Mouse (Mus musculus) urinary bladder, adult 2 months (tissue): Measurements from ENCODE around the gene Ror2. TPM values are rescaled to one million over a fixed set of nuclear protein-coding genes. Genes with fewer than 3 reads are reported as not detected.
A peak's percentile ranks its signal among the peaks of the same experiment; 100 is the strongest.

Experiments used
- DNase-seq: peaks from one replicate; pipeline ENCODE4 v3.0.0; 2022; ENCODE audit warnings: low spot score
- polyA plus RNA-seq: library from polyadenylated mRNA; depleted of rRNA; stranded (reverse); fragments of >200 nt; gene quantifications from 2 replicates; pipeline ENCODE4 v1.2.3, GENCODE M21; 2012

Ror2 gene
- polyA plus RNA-seq, 1 experiment = 8.6 TPM

DNA sequence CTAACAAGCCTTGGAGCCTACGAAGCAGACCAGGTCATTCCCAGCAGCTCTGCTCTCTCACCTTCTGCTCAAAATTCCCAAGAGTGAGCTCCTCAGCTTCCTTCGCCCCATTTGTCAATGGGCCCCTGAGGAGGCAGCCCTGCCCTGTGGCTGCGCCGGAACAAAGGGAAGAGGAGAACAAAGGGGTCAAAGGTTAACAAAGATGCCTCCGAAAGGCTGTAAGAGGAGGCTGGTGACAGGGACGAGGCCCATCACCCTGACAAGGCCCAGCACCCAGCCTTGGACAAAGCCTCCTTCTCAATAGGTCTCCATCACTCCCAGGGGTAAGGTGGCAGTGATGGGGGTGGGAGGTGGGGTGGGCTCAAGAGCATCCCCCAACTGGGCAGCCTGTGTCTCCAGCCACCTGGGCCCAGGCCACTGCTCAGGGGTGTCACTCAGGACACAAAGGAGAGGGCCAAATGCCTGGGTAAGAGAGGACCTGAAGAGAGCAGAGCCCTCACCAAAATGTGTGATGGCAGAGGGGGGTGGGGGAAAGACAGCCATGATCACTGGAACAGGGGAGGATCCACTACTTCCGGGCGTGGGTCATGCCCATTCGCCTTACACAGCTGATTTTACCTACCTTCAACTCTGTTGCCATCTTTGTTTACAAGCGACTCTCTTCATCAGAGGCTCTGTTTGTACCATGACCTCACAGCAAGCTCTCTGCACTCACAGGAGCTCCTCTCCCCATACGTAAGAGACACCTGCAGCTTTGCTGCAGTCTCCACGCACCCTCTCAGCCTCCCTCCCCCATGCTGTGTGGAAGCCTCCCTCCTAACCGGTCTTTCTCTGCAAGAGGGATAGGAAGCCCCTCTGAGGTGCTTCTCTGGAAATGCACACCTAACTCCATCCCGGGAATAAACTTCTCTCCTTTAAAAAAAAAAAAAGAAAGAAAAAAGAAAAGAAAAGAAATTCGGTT, 51.8 kb downstream of the Ror2 start:
- DNase-seq = no peak

DNA sequence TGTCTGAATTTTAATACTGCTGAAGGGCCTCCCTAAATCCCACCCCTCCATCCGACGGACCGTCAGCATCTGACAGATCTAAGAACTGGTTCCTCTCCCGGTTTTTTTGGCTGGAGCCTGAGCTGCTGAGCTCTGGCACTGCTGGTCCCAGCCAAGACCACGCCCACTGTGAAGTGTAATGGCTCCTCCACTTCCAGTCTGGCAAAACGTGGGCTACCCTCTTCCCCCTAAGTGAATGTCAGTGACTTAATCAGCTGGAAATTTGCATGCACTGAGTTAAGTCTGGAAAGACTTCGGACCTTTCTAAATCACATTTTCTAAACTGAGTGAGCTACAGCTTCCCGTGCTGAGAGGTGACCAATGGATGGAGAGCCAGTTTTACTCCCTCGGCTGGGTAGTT, 52.5 kb downstream of the Ror2 start:
- DNase-seq = no peak

DNA sequence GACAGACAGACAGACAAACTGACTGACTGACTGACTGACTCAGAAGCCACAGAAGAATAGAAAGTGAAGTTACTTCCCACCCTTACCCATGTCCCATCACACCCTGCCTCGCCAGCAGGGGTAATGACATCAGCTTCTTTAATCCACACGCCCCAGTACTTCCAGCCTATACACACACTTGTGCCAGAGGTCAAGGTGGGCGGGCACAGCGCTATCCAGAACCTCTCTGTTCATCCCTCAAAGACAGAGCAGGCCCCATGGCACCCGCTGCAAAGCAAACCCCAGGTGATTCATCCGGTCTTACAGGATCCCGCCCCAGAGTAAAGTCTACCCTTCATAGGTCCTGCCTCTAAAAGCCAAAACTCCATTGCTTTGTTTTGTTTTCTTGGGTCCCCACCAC, 53.5 kb downstream of the Ror2 start:
- no peak for DNase-seq

DNA sequence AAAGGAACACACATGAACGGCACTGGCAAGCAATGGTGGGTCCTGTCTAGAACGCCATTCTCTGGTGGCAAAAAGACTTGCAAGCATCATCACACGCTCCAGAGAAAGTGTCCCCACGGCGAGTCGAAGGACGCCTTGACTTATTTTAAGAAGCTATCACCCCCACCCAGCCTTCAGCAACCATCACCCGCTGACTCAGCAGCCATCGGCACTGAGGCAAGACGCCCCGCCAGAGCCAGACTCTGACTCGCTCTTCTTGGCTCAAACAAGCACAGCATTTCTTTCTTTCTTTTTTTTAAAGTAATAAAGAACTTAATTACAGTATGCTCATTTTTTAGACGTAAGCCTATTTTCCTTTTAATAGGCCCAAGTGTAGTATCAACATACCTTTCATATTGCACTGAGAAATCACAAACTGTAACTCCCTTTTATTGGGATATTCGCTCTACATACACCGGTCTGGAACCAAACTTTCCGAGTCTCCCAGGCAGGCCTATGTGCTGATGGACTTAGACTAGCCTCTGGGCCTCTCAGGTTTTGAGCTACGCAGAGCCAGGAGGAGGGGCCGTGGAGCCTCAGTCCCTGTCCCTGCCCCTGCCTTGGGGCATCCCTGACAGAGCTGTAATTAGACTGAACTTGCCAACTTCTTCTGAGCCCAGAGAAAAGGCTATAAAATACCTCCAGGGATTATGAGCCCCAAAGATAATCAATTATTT, 55.3 kb downstream of the Ror2 start:
- DNase-seq = no peak

DNA sequence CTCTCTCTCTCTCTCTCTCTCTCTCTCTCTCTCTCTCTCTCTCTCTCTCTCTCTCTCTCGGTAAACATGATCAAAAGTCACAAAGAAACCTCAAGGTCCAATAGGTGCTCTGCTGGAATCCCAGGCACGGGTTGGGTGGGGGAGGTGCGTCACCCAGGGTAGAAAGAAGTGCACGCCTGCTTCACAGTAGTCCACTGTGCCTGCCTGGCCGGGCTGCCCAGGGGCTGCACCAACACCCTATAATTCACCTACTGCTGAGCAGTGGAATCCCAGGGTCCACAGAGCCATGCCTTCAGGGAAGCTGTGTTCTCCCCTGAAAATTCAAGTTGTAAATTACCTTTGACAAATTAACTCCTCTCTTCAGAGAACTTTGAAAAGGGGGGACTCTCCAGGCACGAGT, 58.9 kb downstream of the Ror2 start:
- no peak for DNase-seq

DNA sequence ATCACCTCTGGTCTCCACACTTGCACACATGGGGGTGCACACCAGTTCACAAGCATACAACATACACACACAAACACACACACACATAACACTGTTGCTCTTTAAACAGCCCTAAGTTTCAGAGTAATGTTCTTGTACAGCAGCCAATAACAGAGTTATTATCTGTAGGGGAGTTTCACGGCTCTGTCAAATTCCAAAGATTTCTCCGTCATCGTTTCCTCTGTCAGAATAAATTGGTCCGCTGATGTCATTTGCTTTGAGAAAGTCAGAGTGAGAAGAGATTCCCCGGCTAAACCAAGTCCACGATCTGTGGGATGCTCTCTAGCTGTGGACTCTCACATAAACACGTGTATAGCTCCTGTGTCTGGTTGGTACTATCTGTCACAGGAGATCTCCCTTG, 59.5 kb downstream of the Ror2 start:
- DNase-seq = no peak

DNA sequence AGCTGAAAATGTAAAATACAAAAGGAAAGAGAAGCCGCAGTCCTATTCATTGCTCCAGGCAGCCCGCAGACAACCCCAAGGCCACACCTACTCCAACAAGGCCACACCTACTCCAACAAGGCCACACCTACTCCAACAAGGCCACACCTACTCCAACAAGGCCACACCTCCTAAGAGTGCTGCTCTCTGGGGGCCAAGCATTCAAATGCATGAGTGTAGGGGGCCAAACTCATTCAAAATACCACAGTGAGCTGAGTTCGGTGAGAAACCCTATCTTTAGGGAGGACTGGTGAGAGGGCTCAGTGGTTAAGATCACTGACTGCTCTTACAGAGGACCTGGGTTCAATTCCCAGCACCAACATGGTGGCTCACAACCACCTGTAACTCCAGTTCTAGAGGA, 60.0 kb downstream of the Ror2 start:
- DNase-seq = no peak

DNA sequence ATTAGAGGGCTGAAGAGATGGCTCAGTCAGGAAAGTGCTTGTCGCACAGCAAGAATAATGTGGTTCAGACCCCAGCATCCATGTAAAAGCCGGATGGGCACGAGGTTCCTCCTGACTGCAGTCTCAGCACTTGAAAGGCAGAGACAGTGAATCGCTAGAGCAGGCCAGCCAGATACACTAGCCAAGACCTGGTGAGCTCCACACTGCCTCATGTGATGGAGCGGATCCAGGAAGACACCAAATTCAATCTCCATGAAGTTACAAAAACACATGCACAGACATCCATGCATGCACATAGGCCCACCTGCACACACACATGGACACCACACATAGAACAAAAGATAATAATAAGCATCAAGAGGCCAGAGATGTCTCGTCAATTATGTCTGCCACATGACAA, 64.7 kb downstream of the Ror2 start:
- no peak for DNase-seq

DNA sequence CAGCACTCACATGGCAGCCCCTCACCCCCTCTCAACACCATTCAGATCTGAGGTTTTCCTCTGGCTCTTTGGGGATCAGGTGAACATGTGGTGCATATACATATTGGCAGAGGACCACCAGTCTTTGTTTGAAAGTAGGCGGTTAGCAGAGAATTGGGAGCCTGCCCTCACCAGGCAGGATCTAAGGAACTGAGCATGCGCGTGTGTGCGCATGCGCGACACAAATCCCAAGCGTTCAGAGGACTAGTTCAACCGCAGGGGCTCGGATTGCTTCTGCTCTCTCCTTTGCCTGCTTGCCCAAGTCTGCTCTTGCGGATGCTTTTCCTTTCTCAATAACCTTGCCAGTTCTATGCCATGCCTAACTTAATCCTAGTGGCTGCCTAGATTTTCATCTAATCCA, 66.0 kb downstream of the Ror2 start:
- DNase-seq = no peak

DNA sequence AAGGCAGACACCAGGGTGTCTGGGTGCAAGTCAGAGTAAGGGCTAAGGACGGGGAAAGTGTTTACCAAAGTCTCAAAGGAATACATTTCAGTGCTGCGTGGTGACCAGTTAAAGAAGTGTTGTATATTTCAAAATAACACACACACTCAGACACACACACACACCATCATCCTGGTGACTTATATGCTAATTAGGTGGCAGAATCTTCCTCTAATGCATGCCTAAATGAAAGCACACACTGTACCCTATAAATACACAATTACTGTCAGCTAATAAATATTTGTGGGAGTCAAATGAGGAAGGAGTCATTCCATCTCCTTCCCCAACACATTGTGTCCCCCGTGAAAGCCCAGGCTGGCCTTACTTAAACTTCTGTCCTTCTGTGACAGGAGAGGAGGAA, 66.5 kb downstream of the Ror2 start:
- DNase-seq = no peak

DNA sequence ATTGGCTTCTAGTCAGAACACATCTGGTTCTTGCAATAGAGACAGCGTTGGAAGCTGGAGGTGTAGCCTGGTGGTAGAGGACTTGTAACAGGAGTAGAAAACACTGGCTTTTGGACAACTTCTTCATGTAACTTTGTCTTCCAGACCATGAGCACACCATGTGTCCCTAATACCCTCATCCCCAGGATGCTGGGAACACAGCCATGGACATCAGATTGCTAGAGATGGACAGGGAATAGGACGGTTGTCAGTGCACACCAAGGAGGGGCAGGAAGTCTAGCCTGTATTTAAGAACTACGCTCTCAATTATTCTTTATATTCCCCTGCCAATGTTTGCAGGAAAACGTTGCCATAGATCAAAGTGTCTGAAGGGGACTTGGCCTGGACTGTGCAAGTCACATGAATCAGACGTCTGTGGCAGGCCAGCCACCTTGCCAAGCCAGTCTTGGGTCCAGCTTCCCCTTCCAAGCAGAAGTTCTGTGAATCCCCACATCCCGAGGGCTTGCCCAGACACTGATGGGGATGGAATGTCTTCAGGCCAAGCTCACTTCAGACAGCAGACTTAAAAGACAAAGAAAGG, 68.4 kb downstream of the Ror2 start:
- DNase-seq = no peak

DNA sequence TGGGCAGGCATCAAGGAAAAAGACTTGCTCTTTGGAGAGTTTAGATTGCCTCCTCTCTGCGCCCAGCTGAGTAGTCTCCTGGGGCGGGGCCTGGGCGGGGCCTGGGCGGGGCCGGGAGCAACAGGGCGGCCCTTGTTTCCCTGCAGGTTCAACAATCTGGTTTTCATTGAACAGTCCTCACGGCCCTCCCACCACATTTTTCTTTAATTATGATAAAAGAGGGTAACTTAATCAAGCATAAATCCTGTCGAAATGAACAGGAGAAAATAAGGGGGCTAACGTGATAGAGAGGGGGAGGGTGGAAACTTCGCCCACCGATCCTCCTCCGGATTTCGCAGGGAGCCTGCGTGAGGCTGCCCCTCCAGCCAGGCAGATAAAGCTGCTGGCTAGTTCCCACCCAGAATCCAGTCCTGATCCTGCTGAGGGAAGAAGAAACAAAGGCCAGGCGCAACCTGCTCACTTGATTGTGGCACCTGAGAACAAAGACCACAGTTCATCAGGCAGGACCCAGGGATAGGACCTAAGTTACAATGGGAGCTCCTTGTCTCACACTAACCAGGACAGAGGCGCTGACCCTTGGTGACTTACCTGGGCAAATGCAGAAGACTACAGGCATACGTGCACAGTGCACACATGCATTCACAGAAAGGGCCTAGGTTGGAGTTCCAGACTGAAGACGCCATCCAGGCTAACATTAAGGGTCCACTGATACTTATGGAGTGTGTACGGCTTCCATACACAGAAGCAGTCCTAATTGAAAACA, 73.8 kb downstream of the Ror2 start:
- no peak for DNase-seq

DNA sequence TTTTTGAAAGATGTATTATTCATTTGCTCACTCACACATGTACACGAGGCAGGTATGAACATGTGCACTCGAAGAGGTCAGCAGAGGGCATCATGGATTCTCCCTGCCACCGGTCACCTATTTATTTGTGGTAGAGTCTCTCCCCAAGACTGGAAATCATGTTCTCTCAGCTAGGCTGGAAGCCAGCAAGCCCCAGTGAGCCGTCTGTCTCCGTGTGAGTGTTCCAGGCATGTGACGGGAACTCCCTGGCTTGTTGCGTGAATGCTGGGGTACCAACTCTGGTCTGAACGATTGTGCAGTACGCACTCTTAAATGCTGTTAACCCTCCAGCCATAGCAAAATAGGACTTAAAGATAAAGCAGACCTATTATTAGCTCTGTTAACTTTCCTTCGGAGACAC, 77.4 kb downstream of the Ror2 start:
- no peak for DNase-seq

DNA sequence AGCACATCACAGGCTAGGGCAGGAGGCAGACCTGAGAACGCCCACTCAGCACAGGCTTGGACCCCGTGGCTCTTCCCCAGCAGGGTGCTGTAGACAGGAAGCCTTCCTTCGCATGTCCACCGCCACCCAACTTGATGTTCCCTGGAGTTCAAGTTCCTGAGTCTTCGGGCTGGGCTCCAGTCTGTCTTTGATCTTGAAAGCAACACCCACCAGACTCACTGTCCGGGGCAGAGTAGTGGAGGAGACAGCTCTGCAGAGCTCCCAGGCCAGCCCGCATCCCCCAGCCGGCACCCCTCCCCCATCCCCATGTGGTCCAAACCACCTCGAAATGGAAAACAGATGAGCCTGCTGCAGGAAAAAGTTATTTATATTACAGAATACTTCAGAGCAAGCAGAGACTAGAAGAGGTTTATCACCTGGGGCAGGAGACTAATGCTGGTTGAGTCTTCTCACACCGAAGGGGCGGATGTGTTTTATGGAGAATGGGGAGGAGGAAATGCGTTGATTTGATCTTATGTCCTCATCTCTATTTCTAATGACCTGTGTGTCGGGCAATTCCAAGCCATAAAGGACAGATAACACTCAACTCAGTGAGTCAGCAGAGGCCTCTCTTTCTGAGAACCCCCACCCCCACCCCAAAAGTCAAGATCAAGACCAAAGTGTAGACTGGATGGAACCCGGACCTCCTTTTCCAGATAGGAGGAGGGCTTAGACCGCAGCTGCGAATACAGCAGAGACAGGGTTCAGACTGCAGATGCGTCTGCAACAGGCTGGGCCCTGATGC, 80.6 kb downstream of the Ror2 start:
- no peak for DNase-seq

DNA sequence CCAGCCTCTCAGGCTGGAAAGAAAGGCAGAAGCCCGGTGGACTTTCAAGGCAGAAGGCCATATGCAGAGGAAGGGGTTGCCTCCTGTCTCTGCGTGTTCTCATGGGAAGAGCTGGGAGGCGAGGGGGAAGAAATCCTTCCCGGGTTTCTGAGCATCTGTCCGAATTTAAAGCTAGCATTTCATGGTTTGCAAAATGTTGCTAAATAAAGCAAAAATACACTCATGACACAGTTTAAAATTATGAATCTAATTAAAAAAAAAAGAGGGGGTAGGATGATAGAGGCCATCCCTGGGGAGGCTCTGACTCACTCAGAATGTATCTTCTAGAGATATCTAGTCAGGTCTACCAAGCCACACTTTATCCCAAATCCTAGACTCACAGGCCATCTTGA, 83.5 kb downstream of the Ror2 start:
- no peak for DNase-seq

DNA sequence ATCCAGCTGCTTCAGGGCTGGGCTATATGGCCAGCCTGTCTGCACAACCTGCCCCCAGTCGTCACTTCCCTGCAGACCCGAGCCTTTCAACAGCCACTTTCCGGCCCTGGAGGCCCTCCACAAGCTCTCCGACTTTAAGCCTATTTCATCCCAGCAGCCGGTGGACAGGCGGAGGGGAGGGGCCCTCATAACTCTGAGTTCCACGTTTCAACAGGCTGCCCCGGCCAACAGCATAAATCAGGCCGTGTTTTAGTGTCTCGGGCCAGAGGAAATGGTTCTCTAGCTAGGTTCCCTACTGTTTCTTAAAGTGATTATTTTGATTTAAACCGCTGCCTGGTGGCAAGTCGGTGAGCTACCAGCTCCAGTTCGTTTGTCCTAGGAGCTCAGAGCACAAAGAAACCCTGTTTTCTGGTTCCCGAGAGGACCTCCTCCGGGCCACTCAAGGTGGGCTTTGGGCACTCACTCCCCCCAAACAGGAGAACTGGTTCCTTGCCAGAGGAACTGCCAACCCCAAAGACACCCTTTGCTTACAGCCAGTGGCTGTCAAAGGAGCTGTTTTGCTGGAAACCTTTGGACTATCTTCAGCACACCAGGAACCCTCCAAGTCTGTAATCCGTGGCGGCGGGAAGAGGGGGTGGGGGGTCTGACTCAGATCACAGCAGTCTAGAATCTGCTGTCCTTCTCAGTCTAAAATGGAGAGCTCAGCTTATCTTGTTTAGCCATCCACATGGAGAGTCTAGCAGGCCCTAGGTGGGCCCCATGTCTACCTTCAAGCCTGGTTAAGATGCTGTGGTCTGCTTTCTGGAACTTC, 84.1 kb downstream of the Ror2 start:
- peak; percentile 36 for DNase-seq

DNA sequence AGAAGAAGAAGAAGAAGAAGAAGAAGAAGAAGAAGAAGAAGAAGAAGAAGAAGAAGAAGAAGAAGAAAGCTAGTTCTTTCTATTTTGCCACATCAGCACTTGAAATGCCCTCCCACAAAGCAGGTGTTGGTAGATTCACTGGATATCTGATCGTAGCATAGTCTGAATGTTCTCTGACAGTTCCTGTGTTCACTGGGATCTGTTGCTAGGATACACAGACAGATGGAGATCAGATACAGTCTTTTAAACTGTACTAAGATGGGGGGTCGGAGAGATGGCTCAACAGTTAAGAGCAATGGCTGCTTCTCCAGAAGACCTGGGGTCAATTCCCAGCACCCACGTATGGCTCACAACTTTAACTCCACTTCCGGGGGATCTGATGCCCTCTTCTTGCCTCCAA, 85.8 kb downstream of the Ror2 start:
- DNase-seq = no peak

DNA sequence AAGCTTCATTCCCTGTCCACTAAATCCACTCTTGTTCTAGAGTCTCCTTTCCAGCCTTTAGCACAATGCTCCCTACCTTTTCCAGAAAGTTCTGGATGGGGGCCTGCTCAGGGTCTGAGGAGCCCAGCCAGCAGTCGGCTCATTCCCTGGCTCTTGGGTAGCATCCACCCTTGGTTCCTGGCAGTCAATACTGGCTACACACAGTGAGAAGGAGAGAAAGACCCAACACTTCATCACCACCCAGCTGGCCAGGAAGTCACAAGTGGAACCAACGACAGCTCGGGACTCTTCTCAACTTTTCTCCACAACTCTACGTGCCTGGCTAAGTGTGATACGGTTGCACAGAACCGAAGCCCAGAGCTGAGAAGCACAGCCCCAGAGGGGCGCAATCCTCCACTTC, 86.7 kb downstream of the Ror2 start:
- no peak for DNase-seq

DNA sequence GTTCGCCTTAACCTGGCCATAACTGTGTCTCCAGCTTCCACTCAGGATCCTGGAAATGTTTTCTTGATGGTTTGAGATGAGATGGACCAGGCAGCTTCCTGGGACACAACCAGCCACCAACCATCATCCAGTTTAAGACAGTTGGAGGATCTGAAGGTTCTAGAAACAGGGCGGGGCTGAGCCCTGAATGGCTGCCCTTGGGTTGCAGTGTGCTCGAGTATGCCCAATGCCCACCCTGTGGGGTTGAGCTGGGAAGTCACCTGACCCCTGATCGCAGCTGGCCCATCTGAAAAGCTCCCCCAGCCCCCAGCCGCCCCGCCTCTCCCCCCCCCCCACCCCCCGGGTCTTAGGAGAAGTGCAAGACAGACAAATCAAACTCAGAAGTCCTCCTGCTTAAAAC, 89.2 kb downstream of the Ror2 start:
- DNase-seq = no peak

DNA sequence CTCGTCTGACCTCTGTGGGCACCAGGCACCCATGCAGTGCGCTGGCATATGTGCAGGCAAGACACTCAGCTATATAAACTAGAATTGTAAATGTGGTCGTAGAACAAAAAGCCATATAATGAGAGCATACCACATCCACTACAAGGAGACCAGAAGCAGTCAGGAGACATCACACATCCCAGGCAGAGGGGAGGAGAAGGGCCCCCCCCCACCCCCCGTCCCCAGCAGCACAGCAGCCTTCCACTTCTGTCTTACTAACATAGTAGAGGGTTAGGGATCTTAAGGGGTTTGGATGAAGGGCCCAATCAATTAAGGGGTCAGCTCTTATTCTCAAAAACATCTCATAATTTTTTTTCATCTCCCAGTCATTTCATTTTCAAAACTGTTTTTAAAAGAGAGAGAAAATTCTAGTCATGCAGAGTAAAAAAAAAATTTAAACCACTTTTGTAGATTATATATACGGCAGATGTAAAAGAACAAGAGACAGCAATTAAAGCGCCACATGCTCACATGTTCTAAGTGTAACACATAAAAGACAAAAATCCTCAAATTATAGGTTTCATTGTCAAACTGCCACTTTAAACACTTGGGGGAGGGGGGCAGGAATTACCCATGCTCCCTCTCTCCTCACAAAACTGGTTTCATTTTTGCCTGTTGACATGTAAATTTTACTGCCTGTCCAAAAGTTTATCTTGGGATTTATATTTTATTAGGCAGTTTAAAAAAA, 89.8 kb downstream of the Ror2 start:
- DNase-seq = no peak
